ENCODE assay signal across 15 mouse cellular contexts in genomic region chr3:27541841-27542240, GRCm38 (mm10).
"Had no signal": no experiment of that assay in that cellular context is flagged by ENCODE, and none has a peak within 500 bp of the region (broad histone marks: within the 10 kb centered on the region; RNA-seq: fewer than 3 reads in every experiment).

No protein-coding gene starts in this region.

- H3K4me3 ChIP-seq: liver, embryonic 15.5 days; lung, embryonic 15.5 days; midbrain, embryonic 13.5 days; midbrain, embryonic 15.5 days; neural tube, embryonic 12.5 days had no signal

- H3K36me3 ChIP-seq: midbrain, embryonic 13.5 days; midbrain, embryonic 15.5 days; neural tube, embryonic 12.5 days had no signal

- H3K9me3 ChIP-seq: liver, embryonic 15.5 days; lung, embryonic 15.5 days; midbrain, embryonic 13.5 days; midbrain, embryonic 15.5 days; neural tube, embryonic 12.5 days had no signal

- H3K4me1 ChIP-seq: liver, embryonic 15.5 days; lung, embryonic 15.5 days; midbrain, embryonic 13.5 days; midbrain, embryonic 15.5 days; neural tube, embryonic 12.5 days had no signal

- ATAC-seq: liver, postnatal 0 days; lung, postnatal 0 days; midbrain, embryonic 13.5 days; midbrain, embryonic 15.5 days had no signal

- H3K27me3 ChIP-seq: liver, embryonic 15.5 days; lung, embryonic 15.5 days; midbrain, embryonic 13.5 days; midbrain, embryonic 15.5 days; neural tube, embryonic 12.5 days had no signal

- H3K27ac ChIP-seq: liver, embryonic 15.5 days; lung, embryonic 15.5 days; macrophage; midbrain, embryonic 13.5 days; midbrain, embryonic 15.5 days; neural tube, embryonic 12.5 days had no signal

- DNase-seq: liver, postnatal 0 days; lung, adult 2 months; lung, postnatal 14 days; lung, postnatal 36 days; right cerebral cortex, postnatal 14 days; thymus, adult 18-20 months; thymus, postnatal 14 days; thymus, postnatal 36 days had no signal
